Mouse (Mus musculus) telencephalon, adult 2 months (tissue): ENCODE data around the gene Sfpq.

Experiments
- DNase-seq: peaks from one replicate; pipeline ENCODE4 v3.0.0-alpha.2; 2011; ENCODE audit warnings: low read depth, low spot score

Gene Sfpq

DNA sequence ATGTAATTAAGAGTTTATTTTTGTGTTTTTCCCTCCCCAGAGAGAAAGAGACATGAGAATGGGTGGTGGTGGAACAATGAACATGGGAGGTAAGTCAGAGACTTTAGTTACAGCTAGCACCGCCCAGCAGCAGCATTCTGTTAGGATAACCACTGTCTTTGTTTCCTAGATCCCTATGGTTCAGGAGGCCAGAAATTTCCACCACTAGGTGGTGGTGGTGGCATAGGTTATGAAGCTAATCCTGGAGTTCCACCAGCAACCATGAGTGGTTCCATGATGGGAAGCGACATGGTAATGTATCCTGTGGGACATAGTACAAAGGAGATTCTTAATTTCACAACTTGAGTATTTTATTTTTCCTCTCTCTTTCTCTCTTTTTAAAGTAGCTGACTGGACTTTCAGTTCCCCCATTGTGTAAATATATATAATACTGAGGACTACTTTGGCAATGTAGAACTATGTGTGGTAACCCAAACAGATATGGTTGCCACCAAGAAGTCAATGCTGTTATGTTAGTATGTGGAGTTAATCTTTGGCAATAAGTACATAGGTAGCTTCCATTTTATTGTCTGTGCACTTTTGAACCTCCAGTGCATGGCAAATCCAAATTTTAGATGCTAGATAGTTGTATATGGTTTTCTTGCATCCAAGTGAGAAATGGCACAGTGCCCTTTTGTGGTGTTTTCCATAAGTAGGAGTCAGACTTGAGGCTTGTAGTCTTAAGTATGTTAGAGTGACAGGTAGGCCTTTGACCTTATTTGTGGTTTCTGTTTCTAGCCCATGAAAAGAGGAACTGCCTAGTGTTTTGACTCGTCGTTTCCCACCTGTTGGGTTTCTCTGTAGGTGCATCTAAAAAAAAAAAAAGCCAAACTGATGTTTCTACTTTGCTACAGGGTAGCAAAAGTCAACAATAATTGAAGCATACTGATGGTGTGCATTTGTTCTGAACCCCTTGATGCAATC, 6.4 kb downstream of the Sfpq start:
- no peak for DNase-seq

- no peak for DNase-seq
Measured at GRCm38 (mm10) chr4:127037158-127037557, 16.0 kb downstream of the Sfpq start.

DNA sequence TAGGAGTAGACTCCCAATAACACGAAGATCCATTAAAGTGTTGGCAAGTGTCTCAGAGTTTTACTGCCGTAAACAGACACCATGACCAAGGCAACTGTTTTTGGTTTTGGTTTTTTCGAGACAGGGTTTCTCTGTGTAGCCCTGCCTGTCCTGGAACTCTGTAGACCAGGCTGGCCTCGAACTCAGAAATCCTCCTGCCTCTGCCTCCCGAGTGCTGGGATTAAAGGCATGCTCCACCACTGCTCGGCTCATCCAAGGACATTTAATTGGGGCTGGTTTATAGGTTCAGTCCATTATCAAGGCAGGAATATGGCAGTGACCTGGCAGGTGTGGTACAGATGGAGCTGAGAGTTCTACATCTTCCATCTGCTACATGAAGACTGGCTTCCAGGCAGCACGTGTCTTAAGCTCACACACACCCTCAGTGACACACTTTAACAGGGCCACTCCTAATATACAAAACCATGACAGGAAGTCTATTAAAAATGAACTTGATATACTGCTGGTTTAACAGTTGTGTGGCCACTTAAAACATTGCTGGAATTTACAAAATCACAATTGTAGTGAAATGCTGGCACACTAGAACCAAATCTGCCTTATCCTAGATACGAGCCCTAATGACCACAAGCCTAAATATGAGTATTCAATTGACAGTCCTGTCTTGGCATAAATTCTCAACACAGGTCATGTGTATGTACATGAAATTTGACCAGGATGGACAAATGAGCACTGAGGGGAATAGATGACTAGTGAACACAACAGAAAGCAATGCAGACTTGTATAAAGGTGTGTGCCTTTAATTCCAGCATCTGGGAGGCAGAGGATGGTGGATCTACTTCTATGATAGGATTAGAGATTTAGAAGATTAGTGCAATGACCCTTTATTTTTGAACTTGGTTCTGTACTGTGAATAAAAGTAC, 17.0 kb downstream of the Sfpq start:
- DNase-seq, result no peak

DNA sequence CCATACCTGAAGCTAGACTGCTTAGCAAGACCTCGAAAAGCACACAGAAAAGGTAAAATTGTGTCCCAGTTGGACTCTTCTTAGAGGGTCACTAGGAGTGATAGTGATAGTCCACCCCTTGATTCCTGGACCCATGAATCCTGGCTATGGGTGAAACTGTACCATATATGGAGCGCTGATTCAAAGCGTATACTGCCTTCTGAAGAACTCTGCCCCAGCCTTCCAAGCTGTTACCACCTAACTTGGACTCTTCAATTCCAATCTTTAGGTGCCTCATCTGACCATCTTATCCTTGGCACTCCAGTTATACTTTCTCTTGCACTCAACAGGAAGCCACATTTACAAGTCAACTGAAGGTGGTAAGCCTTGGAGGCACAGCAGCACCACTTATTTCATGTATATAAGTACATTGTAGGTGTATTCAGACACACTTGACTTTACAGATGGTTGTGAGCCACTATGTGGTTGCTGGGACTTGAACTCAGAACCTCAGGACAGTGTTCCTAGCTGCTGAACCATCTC, 17.8 kb downstream of the Sfpq start:
- DNase-seq, result no peak

GRCm38 (mm10) chr4:127039871-127040483, 18.9 kb downstream of the Sfpq start:
- no peak for DNase-seq

- DNase-seq, result no peak
Measured at GRCm38 (mm10) chr4:127043540-127043939, 22.4 kb downstream of the Sfpq start.

DNA sequence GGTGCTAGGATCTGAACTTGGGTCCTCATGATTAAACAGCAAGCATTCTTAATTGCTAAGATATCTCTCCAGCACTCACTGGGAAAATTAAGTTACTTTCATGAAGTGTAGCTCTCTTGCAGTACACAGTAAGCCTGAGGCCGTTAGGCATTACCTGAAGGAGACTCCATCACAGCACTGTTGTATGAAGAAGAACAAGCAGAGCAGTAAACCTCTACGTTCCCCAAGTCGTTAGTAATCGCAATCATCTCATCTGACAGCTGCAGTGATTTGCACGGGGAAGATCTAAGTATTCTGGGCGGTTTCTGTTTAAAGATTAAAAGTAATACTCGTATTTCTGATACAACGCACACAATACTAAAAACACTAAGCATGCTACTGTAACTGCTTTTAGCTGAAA, 30.0 kb downstream of the Sfpq start:
- DNase-seq, result no peak

DNA sequence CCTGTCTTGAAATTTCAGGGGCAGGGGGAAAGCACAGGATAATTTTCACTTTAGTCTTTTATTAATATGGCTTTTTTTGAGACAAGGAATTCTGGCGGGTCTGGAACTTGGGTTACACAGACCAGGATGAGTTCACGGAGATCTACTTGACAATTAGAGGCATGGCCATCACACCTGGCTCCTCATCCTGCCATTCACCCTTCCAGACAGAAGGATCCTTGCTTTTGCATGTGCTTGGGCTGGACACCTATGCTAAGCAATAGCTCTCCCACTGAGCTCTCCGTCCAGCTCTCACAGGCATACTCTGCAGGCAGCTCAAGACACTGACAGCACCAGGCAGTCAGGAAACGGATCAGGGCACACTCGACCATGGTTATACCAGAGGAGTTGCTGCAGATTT, 31.9 kb downstream of the Sfpq start:
- DNase-seq, result no peak

DNA sequence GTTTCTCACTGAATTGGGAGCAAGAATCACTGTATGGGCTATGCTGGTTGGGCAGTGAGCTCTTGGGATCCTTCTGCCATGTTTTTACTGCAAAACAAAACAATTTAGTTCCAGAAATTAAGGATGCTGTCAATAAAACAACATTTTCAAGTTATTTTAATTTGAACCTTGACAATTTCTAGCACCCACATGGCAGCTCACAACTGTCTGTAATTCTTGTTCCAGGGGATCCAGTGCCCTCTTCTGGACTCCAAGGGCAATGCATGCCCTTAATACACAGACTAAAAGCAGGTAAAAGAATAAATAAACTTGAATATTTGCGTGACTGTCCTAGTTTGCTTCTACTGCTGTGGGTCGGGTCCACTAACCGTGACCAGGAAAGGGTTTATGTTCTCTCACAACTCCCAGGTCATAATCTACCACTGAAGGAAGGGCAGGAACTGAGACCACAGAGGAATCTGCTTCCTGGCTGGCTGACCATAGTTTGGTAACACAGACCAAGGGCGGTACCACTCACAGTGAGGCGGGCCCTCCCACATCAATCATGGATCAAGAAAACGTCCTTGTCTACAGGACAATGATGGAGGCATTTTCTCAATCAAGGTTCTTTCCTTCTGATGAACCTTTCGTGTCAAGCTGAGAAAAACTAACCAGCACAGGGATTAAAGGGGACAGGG, 33.5 kb downstream of the Sfpq start:
- no peak for DNase-seq

- peak; percentile 62 for DNase-seq
Measured at GRCm38 (mm10) chr4:127060585-127061290, 39.6 kb downstream of the Sfpq start, which contains the start of gene Zmym1. Gene Zmym1, minus strand, starts transcription at chr4:127061152.

DNA sequence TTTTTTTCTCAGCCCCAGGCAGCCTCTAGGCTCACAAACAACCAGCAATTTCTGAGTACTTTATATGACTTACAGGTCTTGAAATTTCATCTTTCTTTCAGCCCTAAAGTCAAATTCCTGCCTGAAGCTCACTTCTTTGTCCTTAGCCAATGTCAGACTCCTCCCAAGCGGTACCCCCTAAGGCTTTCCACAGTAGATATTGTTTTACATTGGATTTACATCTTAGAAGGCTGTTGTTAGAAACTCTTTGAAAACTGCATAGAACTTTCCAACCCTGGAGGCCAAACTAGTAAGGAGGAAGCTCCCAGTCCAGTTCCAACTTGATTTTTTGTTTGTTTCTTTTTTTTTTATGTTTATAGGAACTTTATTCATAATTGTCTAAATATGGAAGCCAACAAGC, 42.9 kb downstream of the Sfpq start:
- no peak for DNase-seq

GRCm38 (mm10) chr4:127074915-127075314, 53.8 kb downstream of the Sfpq start:
- DNase-seq, result no peak

DNA sequence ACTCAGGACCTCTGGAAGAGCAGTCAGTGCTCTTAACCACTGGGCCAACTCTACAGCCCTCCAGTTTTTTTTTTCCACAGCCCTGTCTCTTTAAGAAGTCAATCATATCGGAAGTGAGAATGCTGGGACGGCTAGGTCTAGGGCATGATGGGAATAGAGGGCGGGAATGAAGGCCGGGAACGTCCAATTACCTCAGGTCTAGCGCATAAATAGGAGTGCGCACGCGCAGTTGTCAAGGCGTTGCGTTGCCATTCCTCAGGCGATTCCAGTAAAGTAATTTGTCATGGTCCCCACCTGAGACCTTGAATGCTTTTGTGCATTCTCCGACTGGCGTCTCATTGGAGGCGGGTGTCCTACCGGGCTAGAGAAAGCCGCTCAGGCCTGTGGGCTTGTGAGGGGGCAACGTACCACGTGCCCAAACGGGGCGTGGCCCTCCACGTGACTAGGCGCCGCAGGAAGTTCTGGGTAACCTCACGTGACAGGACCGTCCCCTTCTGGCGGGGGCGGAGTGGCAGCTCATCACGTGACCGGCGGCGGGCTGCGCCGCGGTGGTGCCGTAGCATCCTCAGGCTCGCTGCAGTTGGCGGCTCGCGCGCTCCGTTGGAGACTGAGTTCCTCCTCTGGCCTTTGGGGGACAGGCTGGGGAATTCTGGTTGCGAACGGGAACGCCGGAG, 55.9 kb downstream of the Sfpq start, which contains the start of gene Zmym6:
Gene Zmym6 (plus strand): TSS at position 509 of the 674 bp plus-strand sequence.
- DNase-seq, result peak; percentile 95

DNA sequence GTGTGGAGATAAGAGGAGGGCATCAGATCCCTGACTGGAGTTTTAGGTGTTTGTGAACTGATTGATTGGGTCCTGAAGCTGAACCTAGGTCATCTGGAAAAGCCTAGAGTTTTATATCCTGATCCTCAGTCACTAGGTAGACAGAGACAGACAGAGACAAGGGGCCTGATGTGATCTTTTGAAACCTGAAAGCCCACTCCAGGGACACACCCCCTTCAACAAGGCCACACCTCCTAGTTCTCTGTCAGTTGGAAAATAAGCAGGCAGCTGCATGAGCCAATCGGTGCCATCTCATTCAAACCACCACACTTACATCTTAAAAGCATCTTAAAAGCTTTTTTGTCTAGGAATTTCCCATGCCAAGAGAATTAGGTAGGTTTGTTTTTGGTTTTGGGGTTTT, 59.7 kb downstream of the Sfpq start:
- DNase-seq, result no peak

DNA sequence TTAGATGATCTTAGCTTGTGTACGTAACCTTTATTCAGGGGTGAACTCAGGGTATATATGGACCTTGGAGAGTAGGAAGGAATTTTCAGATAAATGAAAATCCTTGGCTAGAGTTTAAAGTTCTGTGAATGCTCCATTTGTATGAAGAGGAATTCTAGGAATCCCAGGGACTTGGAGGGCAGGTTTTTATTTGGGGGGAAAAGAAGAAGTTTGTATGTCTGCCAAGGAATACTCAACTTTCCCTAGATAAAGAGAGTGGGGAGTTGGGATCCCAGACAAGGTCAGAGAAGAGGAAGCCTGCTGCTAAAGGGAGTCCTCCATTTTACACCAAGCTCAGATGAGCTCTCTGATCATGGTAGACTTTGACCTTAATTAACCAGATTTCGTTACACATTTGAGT, 62.0 kb downstream of the Sfpq start:
- DNase-seq, result no peak

- DNase-seq, result no peak
Measured at GRCm38 (mm10) chr4:127085761-127086160, 64.6 kb downstream of the Sfpq start.
